Mouse (Mus musculus): Measurements from ENCODE around the gene Plagl1. TPM values are rescaled to one million over a fixed set of nuclear protein-coding genes. Genes with fewer than 3 reads are reported as not detected.
A peak's percentile ranks its signal among the peaks of the same experiment; 100 is the strongest.
"Not testable (repeated sequence)": the region's sequence is repeated elsewhere in the genome, so short reads cannot be mapped to it uniquely, and the experiment has no call there.

Plagl1 gene
- 391 and 411 TPM in 2 replicates for polyA plus RNA-seq (2014; fragmentation: Nextera tagmentation; extraction: Ambion mirVana)

GRCm38 (mm10) chr10:13060021-13060668 is at the start of gene Plagl1:
Gene Plagl1 (plus strand): TSS chr10:13060504.
- Histone ChIP-seq H3K4me2 (ENCODE audit: low read depth, low read length) (peak within 1 kb of the TSS; percentile 70), H3K4me1 (ENCODE audit: control insufficient read depth, insufficient read depth, low read length) (0 out of 2 replicates have a peak, but pooled peaks cover 5% of the 10 kb centered on the region), H3K4me3 (ENCODE audit: low read depth, low read length) (peak within 1 kb of the TSS; percentile 40), H3K9me3 (ENCODE audit: control insufficient read depth, low read length) (no peaks in the 10 kb centered on the region), H3K9ac (ENCODE audit: low read depth, low read length) (peak within 1 kb of the TSS; percentile 41), H3K27me3 (replicated peaks; ENCODE audit: control insufficient read depth, insufficient read depth, low read length) (peaks cover 28% of the 10 kb centered on the region), H3K27ac (replicated peaks; ENCODE audit: low read depth, low read length) (no peak within 1 kb of the TSS), H3K36me3 (ENCODE audit: control insufficient read depth, insufficient read depth, low read length) (no peaks in the 10 kb centered on the region)
- ATAC-seq (ENCODE audit: low read depth) (no peak), DNase-seq (ENCODE audit: low spot score) (no peak)
- WGBS = 53% methylated on average over 11 of the region's 11 CpGs

GRCm38 (mm10) chr10:13014026-13014425 is 46.3 kb upstream of the Plagl1 start:
- Histone ChIP-seq H3K36me3 (ENCODE audit: control insufficient read depth, insufficient read depth, low read length) (peaks cover 6% of the 10 kb centered on the region; the same call in 1 of the 2 replicates), H3K9ac (ENCODE audit: low read depth, low read length) (no peak overlapping the region), H3K27me3 (replicated peaks; ENCODE audit: control insufficient read depth, insufficient read depth, low read length) (no peaks in the 10 kb centered on the region), H3K4me1 (ENCODE audit: control insufficient read depth, insufficient read depth, low read length) (peaks cover 7% of the 10 kb centered on the region), H3K27ac (replicated peaks; ENCODE audit: low read depth, low read length) (no peak overlapping the region), H3K4me2 (ENCODE audit: low read depth, low read length) (no peak overlapping the region), H3K4me3 (ENCODE audit: low read depth, low read length) (no peak overlapping the region), H3K9me3 (ENCODE audit: control insufficient read depth, low read length) (no peaks in the 10 kb centered on the region)
- WGBS = 66% methylated on average over 7 of the region's 7 CpGs
- ATAC-seq (ENCODE audit: low read depth) (no peak), DNase-seq (ENCODE audit: low spot score) (no peak)

GRCm38 (mm10) chr10:13016573-13016972 is 43.7 kb upstream of the Plagl1 start:
- H3K4me2 ChIP-seq (ENCODE audit: low read depth, low read length) = no peak overlapping the region
- 20% methylated on average over 4 of the region's 4 CpGs for WGBS
- no peaks in the 10 kb centered on the region for H3K27me3 ChIP-seq (replicated peaks; ENCODE audit: control insufficient read depth, insufficient read depth, low read length)
- no peak overlapping the region for H3K9ac ChIP-seq (ENCODE audit: low read depth, low read length)
- no peak overlapping the region for H3K4me3 ChIP-seq (ENCODE audit: low read depth, low read length)
- no peaks in the 10 kb centered on the region for H3K4me1 ChIP-seq (ENCODE audit: control insufficient read depth, insufficient read depth, low read length)
- peak; percentile 76 for ATAC-seq (ENCODE audit: low read depth)
- peak; percentile 93 for DNase-seq (ENCODE audit: low spot score)
- no peaks in the 10 kb centered on the region for H3K9me3 ChIP-seq (ENCODE audit: control insufficient read depth, low read length)
- H3K27ac ChIP-seq (replicated peaks; ENCODE audit: low read depth, low read length) = no peak overlapping the region
- no peaks in the 10 kb centered on the region for H3K36me3 ChIP-seq (ENCODE audit: control insufficient read depth, insufficient read depth, low read length)

- 67% methylated on average over 7 of the region's 7 CpGs for WGBS
- ATAC-seq (ENCODE audit: low read depth) = peak; percentile 50; the same call in 1 of the 2 replicates
- Histone ChIP-seq H3K4me1 (ENCODE audit: control insufficient read depth, insufficient read depth, low read length) (no peaks in the 10 kb centered on the region), H3K4me2 (ENCODE audit: low read depth, low read length) (no peak overlapping the region), H3K27ac (replicated peaks; ENCODE audit: low read depth, low read length) (no peak overlapping the region), H3K4me3 (ENCODE audit: low read depth, low read length) (no peak overlapping the region), H3K27me3 (replicated peaks; ENCODE audit: control insufficient read depth, insufficient read depth, low read length) (no peaks in the 10 kb centered on the region), H3K9ac (ENCODE audit: low read depth, low read length) (no peak overlapping the region), H3K9me3 (ENCODE audit: control insufficient read depth, low read length) (no peaks in the 10 kb centered on the region), H3K36me3 (ENCODE audit: control insufficient read depth, insufficient read depth, low read length) (no peaks in the 10 kb centered on the region)
- DNase-seq (ENCODE audit: low spot score) = peak; percentile 35
These were observed 41.8 kb upstream of the Plagl1 start for GRCm38 (mm10) chr10:13018510-13018909.

- WGBS = 73% methylated on average over 5 of the region's 5 CpGs
- Histone ChIP-seq H3K9me3 (ENCODE audit: control insufficient read depth, low read length) (no peaks in the 10 kb centered on the region), H3K27ac (replicated peaks; ENCODE audit: low read depth, low read length) (no peak overlapping the region), H3K4me1 (ENCODE audit: control insufficient read depth, insufficient read depth, low read length) (no peaks in the 10 kb centered on the region), H3K27me3 (replicated peaks; ENCODE audit: control insufficient read depth, insufficient read depth, low read length) (no peaks in the 10 kb centered on the region), H3K4me3 (ENCODE audit: low read depth, low read length) (no peak overlapping the region), H3K36me3 (ENCODE audit: control insufficient read depth, insufficient read depth, low read length) (no peaks in the 10 kb centered on the region), H3K4me2 (ENCODE audit: low read depth, low read length) (no peak overlapping the region), H3K9ac (ENCODE audit: low read depth, low read length) (no peak overlapping the region)
- DNase-seq (ENCODE audit: low spot score) (no peak), ATAC-seq (ENCODE audit: low read depth) (no peak)
These were observed 41.3 kb upstream of the Plagl1 start for GRCm38 (mm10) chr10:13019026-13019425.

GRCm38 (mm10) chr10:13022103-13022502 is 38.2 kb upstream of the Plagl1 start:
- Histone ChIP-seq H3K4me3 (ENCODE audit: low read depth, low read length) (no peak overlapping the region), H3K27ac (replicated peaks; ENCODE audit: low read depth, low read length) (no peak overlapping the region), H3K36me3 (ENCODE audit: control insufficient read depth, insufficient read depth, low read length) (no peaks in the 10 kb centered on the region), H3K4me2 (ENCODE audit: low read depth, low read length) (no peak overlapping the region), H3K27me3 (replicated peaks; ENCODE audit: control insufficient read depth, insufficient read depth, low read length) (no peaks in the 10 kb centered on the region), H3K4me1 (ENCODE audit: control insufficient read depth, insufficient read depth, low read length) (no peaks in the 10 kb centered on the region), H3K9ac (ENCODE audit: low read depth, low read length) (no peak overlapping the region), H3K9me3 (ENCODE audit: control insufficient read depth, low read length) (no peaks in the 10 kb centered on the region)
- ATAC-seq (ENCODE audit: low read depth) = no peak
- 86% methylated on average over 4 of the region's 4 CpGs for WGBS
- DNase-seq (ENCODE audit: low spot score) = no peak

- H3K27me3 ChIP-seq (replicated peaks; ENCODE audit: control insufficient read depth, insufficient read depth, low read length); H3K27ac ChIP-seq (replicated peaks; ENCODE audit: low read depth, low read length); H3K4me3 ChIP-seq (ENCODE audit: low read depth, low read length); H3K4me2 ChIP-seq (ENCODE audit: low read depth, low read length); H3K9ac ChIP-seq (ENCODE audit: low read depth, low read length); H3K36me3 ChIP-seq (ENCODE audit: control insufficient read depth, insufficient read depth, low read length); DNase-seq (ENCODE audit: low spot score); H3K4me1 ChIP-seq (ENCODE audit: control insufficient read depth, insufficient read depth, low read length); ATAC-seq (ENCODE audit: low read depth); H3K9me3 ChIP-seq (ENCODE audit: control insufficient read depth, low read length): not testable (repeated sequence)
- WGBS = 60% methylated on average over 3 of the region's 3 CpGs
These were observed 36.3 kb upstream of the Plagl1 start for GRCm38 (mm10) chr10:13023985-13024384.

GRCm38 (mm10) chr10:13027702-13028101 is 32.6 kb upstream of the Plagl1 start:
- Histone ChIP-seq H3K27ac (replicated peaks; ENCODE audit: low read depth, low read length) (no peak overlapping the region), H3K4me1 (ENCODE audit: control insufficient read depth, insufficient read depth, low read length) (no peaks in the 10 kb centered on the region), H3K4me3 (ENCODE audit: low read depth, low read length) (no peak overlapping the region), H3K36me3 (ENCODE audit: control insufficient read depth, insufficient read depth, low read length) (no peaks in the 10 kb centered on the region), H3K9me3 (ENCODE audit: control insufficient read depth, low read length) (no peaks in the 10 kb centered on the region), H3K27me3 (replicated peaks; ENCODE audit: control insufficient read depth, insufficient read depth, low read length) (no peaks in the 10 kb centered on the region), H3K9ac (ENCODE audit: low read depth, low read length) (no peak overlapping the region), H3K4me2 (ENCODE audit: low read depth, low read length) (no peak overlapping the region)
- WGBS = 88% methylated on average over 5 of the region's 5 CpGs
- DNase-seq (ENCODE audit: low spot score) (no peak), ATAC-seq (ENCODE audit: low read depth) (no peak)

- H3K9me3 ChIP-seq (ENCODE audit: control insufficient read depth, low read length) = no peaks in the 10 kb centered on the region
- DNase-seq (ENCODE audit: low spot score) (peak; percentile 40), ATAC-seq (ENCODE audit: low read depth) (no peak)
- no peak overlapping the region for H3K4me2 ChIP-seq (ENCODE audit: low read depth, low read length)
- WGBS = 89% methylated on average over 1 of the region's 1 CpGs
- no peaks in the 10 kb centered on the region for H3K4me1 ChIP-seq (ENCODE audit: control insufficient read depth, insufficient read depth, low read length)
- H3K4me3 ChIP-seq (ENCODE audit: low read depth, low read length) = no peak overlapping the region
- no peaks in the 10 kb centered on the region for H3K36me3 ChIP-seq (ENCODE audit: control insufficient read depth, insufficient read depth, low read length)
- H3K27me3 ChIP-seq (replicated peaks; ENCODE audit: control insufficient read depth, insufficient read depth, low read length) = no peaks in the 10 kb centered on the region
- no peak overlapping the region for H3K9ac ChIP-seq (ENCODE audit: low read depth, low read length)
- no peak overlapping the region for H3K27ac ChIP-seq (replicated peaks; ENCODE audit: low read depth, low read length)
These were observed 32.1 kb upstream of the Plagl1 start for GRCm38 (mm10) chr10:13028215-13028614.

Data from embryonic facial prominence, embryonic 14.5 days (tissue).